Mouse (Mus musculus): ENCODE results near the gene Gm49333.
A peak's percentile ranks its signal among the peaks of the same experiment; 100 is the strongest.

The Gm49333 gene

GRCm38 (mm10) chr16:20611357-20612227, at the start of gene Gm49333, which contains the start of the genes Eef1akmt4 and Alg3:
Gene Gm49333 (plus strand): TSS chr16:20611610.
Gene Eef1akmt4 (plus strand): TSS chr16:20611593.
Gene Alg3 (minus strand): TSS chr16:20611735.
- peak; percentile 90 to 95 for DNase-seq

DNA sequence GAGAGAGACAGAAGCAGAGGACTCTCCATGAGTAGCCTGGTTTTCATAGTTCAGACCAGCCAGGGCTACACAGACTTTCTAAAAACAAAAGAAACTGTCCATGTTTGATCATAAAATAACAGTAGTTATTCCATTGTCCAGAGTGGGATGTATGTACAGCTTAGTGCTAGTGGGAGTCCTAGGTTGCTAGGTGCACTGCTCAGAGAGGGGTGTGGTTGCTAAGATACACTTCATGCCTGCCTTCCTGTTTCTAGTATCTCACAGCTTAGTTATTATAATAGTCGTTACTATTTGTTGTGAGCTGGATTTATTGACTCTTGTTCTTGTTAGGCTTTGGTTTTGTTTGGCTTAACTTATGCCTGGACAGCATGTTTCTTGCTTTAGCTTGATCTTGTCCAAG, 46.3 kb upstream of the Gm49333 start:
- no peak for DNase-seq

GRCm38 (mm10) chr16:20589366-20589938, 22.0 kb upstream of the Gm49333 start, which contains the start of gene Vwa5b2:
Gene Vwa5b2 (plus strand): TSS chr16:20589471.
- DNase-seq = no peak

GRCm38 (mm10) chr16:20589939-20590679, 21.3 kb upstream of the Gm49333 start:
- no peak for DNase-seq

DNA sequence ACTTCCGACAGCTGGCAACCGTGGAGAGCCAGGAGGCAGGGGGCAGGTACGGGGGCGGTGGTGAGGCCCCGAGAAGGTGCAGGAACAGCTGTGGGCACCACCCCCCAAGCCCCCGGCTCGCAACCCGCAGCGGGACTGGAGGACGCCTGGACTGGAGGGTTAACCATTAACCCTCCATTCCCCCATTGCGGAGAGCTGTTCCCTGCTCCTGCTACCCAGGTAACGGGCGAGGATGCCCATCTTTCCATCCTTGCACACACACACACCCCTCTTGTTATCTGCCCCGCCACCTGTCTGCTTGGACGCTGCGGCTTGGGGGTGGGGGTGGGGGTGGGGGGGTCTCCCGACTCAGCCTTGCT, 20.8 kb upstream of the Gm49333 start:
- peak in 1 of 2 experiments; percentile 12 for DNase-seq

GRCm38 (mm10) chr16:20591076-20591705, 20.2 kb upstream of the Gm49333 start:
- DNase-seq = no peak

DNA sequence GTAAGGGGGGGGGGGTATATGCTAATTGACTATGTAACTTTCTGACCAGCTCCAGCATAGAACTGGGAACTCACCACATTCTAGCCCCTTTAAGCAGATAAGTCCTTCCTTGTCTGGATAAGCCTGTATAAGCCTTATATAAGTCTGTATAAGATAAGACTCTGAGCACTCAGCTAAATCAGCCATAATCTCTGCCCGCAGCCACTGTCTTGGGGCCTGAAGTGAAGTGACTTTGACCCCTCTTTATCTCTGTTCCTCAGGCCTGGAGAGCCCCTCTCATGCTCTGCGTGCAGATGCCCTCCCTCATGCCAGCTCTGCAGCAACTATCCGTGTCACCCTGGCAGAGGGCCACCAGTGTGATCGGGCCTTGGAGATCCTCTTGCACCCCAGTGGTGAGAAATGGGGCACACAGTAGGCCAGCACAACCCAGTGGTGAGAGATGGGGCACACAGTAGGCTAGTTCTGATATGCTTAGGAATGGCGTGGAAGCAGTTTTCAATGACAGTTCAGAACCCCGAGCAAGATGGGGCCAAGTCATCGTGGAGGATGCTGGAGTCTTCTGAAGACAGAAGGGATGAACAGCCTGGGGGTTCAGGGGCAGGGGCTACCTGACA, 16.2 kb upstream of the Gm49333 start:
- no peak for DNase-seq

GRCm38 (mm10) chr16:20595737-20596136, 15.7 kb upstream of the Gm49333 start:
- DNase-seq = no peak

GRCm38 (mm10) chr16:20596687-20597441, 14.5 kb upstream of the Gm49333 start:
- DNase-seq = no peak

DNA sequence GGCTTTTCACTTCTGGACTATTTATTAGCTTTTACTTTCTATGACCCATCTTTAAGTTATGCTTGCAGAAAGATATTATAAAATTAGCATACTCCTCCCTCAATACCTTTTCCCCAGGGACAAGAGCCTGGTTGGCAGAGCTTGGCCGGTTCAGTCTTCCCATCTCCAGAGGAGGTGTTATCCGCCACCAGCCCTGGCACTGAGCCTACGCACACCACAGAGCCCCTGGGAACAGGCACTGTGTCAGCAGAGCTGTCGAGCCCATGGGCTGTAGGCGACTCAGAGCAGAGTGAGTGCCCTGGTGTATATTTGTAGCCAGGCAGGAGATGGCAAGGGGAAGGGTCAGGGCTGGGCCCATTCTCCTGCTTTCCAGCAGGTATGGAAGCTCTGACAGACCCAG, 10.9 kb upstream of the Gm49333 start:
- no peak for DNase-seq

DNA sequence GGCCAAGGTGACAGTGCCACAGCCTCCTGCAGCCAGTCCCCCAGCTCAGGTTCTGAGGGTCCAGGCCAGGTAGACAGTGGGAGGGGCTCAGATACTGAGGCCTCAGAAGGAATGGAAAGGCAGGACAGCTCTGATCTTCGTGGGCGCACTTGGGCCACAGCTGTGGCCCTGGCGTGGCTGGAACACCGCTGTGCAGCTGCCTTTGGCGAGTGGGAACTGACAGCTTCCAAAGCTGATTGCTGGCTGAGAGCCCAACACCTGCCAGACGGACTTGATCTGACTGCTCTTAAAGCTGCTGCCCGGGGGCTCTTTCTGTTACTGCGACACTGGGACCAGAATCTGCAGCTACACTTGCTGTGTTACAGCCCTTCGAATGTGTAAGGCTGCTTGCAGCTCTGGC, 6.7 kb upstream of the Gm49333 start:
- DNase-seq = no peak

- peak; percentile 75 to 81 for DNase-seq
Measured at GRCm38 (mm10) chr16:20610501-20611356, 681 bp upstream of the Gm49333 start.

GRCm38 (mm10) chr16:20619541-20620398, 8.4 kb downstream of the Gm49333 start:
- DNase-seq = peak; percentile 37 to 57

GRCm38 (mm10) chr16:20620399-20620735, 9.0 kb downstream of the Gm49333 start:
- DNase-seq = no peak

GRCm38 (mm10) chr16:20620751-20621190, 9.4 kb downstream of the Gm49333 start:
- no peak for DNase-seq

DNA sequence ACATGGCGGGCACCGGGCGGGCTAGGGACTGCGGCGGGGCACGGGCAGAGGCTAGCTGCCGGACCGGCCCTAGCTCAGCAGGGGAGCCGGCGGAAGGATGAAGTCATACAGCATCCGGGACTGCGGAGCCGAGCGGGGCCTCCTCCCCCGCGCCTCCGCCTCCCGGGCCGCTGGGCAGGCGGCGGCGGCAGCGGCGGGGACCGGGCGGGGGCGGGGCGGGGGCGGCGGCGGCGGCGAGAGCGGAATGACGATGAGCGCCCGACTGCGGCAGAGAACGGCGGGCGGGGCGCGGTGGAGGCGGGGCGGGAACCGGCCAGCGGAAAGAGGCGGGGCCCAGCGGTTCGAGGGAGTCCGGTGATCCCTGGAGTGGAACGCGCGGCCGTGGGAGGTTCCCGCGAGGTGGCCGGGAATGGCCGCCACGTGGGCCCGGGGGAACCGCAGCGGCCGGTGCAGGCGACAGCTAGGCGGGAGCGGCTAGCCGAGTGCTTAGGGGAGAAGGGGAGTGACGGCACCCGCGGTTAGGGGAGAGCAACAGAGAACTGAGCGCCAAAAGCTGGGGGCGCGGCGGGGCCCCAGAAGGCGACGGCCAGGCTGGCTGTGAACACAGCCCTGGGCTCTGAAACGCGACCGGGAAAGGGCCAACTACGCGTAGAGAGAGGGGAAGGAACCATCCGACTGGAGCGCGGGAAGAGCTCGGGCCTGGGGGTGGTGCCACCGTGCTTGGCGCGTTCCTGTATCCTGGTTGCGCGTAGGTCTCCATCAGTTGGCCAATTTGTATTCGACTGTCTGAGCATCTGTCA, 10.0 kb downstream of the Gm49333 start, which contains the start of gene Camk2n2:
Camk2n2 (minus strand) TSS at position 97 of the 800 bp plus-strand sequence.
- peak; percentile 78 to 89 for DNase-seq

DNA sequence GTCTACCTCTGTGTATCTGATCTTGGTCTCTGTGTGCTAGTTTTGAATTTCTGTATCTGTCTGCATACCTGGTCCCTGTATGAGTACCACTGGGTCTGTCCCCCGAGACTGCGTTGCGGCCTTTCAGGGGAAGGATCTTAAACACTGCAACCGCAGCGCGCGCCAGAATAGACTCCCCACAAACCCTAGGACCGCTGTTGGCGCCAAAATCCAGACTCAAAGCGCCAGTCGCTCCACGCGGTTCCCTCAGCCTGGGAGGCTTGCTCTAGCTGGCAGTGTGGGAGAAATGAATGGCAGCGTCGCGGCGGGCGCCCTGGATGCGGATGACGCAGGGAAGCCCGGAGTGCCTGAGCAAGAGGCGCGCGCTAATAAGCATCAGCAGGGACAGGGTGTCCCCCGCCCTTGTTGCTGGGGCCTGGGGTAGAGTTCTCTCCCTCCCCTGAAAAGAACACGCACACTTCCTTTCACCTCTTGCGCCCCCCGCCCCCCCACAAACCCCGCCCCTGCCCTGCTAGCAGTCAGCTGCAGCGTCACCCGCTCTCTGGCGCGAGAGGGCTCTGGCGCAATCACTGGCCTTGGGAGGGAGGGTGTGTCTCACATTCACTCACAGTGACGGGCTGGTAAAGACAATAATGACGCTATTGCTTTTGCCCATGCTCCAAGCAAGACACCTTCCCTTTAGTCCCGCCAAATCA, 10.7 kb downstream of the Gm49333 start:
- DNase-seq = peak; percentile 25 to 63

- DNase-seq = no peak
Measured at GRCm38 (mm10) chr16:20623211-20623610, 11.8 kb downstream of the Gm49333 start.
